Mouse (Mus musculus): Measurements from ENCODE around the gene Rgs6. TPM values are rescaled to one million over a fixed set of nuclear protein-coding genes. Genes with fewer than 3 reads are reported as not detected.

The Rgs6 gene
- total RNA-seq, 1 experiment from 2014 or later, result not detected

DNA sequence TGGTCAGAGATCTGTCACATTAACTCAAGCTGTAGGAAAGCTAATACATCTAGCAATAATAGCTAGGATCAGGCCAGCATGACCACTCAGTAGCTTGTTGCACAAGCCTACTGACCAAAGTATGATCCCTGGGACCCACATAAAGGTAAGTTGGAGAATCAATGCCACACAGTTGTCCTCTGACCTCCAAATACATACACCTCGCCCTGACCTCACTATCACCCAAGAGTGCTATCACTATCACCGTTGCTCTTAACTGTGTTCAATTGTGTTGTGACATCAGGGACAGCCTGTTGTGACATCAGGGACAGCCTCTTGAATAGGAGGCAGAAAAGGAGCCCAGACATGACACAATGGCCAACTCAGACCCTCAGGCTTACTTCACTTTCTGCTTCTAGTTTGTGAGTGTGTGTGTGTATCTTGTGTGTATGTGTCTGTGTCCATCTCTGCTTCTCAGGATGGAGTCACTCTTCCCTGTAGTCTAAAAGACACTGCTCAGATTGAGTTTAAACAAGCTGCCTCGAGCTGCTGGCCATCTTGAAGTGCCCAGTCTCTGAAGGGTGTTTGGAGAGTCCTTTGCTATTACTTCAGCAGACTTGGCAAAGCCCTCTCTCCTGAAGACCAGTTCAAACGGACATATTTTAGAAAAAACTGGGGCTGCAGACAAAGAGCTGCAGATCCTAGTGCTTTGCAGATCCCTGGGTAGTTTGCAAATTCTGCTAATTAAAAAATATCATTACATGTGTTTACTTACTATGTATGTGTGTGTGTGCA is 426.0 kb downstream of the Rgs6 start:
- no peak for ATAC-seq (replicated peaks; ENCODE audit: low read depth, poor library complexity, severe bottlenecking)

DNA sequence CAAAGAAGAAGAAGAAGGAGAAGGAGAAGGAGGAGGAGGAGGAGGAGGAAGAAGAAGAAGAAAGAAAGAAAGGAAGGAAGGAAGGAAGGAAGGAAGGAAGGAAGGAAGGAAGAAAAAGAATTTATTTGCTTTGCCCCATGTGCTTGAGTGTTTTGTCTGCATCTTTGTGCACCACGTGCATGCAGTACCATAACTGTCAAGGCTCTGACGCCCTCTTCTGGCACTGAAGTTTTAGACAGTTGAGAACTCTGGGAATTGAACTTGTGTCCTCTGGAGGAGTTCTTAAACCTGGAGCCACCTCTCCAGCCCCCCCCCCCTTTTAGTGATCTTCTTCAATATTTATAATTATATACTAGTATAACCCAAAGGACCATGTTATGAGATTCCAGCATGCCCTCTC is 426.8 kb downstream of the Rgs6 start:
- no peak for ATAC-seq (replicated peaks; ENCODE audit: low read depth, poor library complexity, severe bottlenecking)

DNA sequence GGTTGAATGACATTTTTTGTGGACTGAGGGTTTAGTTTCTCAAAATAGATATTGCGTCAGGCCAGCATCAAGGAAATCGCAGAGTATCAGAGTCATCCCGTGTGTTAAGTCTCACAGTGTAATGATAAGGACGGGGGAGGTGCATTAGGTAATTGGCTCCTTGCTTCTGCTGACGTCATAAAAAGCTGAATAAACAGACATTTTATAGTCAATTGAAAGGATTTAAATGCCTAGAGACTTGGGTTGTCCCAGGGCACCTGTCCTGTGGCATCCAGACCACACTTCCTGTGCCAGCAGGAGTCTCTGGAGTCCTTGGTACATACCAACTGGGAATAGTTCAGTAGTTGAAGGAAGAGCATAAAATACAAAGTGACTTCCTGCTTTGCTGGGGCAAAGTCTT is 427.3 kb downstream of the Rgs6 start:
- ATAC-seq (replicated peaks; ENCODE audit: low read depth, poor library complexity, severe bottlenecking), result no peak

DNA sequence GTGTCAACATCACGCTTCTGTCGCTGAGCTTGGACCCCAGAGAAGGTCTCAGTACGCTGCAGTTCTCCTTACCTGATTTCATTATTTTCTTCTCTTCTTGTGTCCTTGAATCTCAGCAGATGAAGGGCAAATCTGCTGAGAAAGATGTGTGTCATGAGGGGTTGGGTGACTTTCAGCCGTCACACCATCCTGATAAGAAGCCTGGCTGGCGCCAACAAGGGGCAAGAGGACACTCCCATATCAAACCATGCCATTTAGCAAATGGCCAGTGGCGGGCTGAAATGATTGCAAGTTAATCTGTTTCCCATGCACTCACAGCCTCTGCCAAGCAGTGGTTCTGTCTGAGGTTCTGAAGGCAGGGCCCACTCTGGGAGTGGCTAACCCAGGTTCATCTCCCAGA is 428.4 kb downstream of the Rgs6 start:
- ATAC-seq (replicated peaks; ENCODE audit: low read depth, poor library complexity, severe bottlenecking), result no peak

DNA sequence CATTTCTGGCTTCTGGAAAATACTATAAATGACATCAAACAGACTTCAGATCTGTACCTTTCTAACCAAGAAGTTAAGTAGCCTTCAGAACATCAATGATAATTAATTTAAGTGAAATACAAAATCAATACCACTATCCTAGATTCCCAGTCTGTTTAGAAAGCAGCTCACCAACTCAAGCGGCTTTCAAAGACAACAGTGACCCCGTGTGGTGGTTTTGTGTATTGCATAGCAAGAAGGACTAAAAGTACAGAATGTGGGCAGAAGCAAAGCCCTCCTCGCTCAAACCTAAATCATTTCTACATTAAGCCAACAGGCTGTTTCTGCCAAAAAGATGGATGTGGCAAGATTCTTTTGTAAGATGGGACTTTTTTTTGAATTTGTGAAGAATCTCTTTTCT is 429.9 kb downstream of the Rgs6 start:
- peak; percentile 81 for ATAC-seq (replicated peaks; ENCODE audit: low read depth, poor library complexity, severe bottlenecking)

DNA sequence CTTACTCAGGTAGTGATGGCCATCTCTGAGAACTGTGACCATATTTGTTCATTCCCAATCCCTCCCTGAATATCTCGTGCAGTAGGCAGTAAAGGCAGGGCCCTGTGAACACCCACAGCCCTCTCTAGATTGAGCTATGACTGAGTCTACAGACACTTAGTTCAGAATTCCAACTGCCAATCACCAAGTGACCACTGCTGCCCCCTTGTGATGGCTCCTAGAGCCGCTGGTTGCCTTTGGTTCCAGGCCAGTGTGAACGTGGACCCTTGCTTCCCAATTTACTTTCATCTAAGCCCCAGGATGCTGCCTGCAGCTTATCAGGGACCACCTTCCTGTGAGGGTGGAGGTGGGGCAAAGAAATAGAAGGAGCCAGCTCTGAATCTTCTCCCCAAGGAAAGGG is 438.9 kb downstream of the Rgs6 start:
- no peak; the same call in 1 of the 2 replicates for ATAC-seq (replicated peaks; ENCODE audit: low read depth, poor library complexity, severe bottlenecking)

DNA sequence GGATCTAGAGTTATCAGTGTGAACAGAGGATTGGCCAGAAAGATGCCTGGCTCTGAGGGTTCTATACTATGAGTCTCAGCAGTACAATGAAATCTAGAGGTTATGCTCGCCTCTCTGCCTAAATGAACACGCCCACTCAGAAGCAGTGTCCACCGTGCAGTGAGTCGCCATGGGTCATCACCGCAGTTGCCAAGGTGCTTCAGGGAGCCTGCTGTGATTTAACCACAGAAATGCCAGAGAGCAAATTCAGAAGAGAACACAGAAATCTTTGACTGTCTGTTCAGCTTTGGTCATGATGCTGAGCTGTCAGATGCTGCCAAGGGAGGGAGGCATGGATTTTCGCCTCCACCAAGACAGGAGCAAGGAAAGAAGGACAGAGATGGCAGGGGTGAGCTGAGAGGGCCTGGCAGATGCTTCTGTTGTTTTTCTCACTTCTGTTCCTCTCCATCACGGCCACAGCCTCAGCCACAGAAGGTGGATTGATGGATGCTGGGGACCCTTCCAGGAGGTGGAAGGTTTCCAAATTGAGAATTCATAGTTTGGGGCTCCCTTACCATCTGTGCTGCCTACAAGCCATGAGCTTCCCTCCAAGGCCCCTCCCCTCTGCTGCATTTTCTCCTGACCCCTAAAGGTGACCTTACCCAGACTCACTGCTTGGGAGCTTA is 445.2 kb downstream of the Rgs6 start:
- ATAC-seq (replicated peaks; ENCODE audit: low read depth, poor library complexity, severe bottlenecking), result no peak

DNA sequence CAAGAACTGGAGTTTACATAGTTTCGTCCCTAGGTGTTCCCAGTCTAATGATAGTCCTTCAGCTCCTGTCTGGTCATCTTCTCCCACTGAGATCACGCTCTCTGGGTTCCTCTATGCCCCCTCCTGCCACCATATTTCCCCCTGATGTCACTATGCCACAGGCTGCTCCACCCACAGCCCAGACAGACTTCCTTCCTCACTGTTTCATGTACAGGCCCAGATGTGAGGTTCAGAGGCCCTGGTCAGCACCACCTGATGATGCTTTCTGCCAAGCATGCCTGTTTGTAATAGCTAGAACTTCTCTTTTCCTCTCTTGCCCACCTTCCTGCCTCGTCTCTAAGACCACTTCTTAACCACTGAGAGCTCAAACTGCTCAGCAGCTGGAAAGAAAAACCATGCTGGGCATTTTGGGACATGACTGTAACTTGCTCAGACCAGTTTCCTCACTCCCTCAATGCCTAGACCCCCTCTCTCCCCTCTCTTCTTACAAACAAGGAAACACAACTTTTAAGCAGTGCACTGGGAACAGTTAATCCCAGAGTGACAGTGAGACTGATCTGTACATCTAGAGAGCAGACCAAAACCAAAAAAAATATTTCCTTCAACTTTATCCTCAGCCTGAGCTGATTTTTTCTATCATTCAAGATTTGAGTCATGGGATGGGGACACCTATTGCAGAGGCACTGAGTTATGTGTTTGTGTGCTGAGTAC is 446.9 kb downstream of the Rgs6 start:
- ATAC-seq (replicated peaks; ENCODE audit: low read depth, poor library complexity, severe bottlenecking), result peak; percentile 83

DNA sequence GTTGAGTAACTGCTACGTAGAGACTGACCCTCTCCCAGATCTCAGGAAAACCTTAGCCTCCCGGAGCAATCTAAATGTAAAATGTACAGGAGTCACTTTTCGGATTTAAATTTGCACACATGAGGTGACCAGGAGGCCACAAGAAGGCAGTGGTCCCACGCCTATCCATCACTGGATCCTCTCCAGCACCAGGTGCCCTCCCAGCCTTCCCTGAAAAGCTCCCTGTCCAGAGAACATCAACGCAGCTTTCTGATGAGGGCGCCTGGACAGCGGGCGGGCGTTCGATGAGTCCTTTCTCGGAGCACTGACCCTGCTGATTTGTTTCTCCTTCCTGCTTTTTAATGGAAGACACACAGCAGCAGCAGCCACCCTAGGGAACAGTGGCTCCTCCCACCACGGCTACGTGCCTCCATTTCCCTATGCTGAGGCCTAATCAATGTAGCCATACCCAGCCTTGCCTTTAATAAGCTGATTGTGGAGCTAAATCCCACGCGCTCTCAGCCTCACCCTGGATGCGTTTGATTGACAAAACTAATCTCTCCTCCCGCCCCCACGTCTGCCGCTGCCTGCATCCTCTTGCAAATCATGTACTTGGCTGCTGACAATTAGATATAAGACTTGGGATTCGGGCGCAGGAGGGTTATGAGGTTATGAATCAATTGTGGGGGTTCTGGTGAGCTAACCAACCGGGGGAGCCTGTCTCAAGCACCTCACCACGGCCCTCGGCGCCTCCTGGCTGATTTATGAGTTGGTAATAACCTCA is 449.9 kb downstream of the Rgs6 start:
- no peak for ATAC-seq (replicated peaks; ENCODE audit: low read depth, poor library complexity, severe bottlenecking)

DNA sequence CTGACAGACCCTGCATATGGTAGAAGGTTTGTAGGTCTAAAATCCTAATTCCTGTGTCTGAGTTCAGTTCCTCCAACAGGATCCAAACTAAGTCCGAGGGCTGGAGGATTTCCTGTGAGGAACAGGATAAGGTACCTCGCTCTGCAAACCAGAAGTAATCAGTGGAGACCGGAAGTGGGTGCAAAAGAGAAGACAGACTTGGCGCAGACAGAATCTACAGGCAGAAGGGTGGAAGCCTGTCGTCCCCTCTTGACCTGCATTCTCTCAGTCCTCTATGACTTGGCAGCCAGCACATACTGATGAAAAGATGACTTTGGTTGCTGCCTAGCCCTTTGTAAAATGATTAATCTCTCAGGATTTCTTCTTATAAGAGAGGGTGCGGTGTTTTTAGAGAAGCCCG is 450.7 kb downstream of the Rgs6 start:
- ATAC-seq (replicated peaks; ENCODE audit: low read depth, poor library complexity, severe bottlenecking), result no peak

DNA sequence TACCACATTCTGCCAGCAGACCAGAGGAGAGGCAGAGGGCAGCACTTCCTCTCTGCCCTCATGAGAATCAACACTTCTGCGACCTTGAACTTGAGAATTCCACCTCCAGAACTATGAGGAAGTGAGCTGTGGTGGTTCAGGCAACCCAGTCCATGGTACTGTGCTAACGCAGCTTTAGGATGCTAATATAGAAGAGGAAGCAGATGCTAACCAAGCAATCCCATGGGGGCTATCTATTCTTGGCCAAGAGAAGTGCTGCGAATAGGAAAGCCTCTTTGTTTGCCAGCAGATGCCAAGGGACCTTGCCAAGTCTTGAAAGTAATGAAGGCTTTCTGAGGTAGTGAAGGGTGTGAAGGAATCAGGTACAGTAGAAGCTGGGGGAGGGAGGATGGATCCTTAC is 451.8 kb downstream of the Rgs6 start:
- peak; percentile 65 for ATAC-seq (replicated peaks; ENCODE audit: low read depth, poor library complexity, severe bottlenecking)

DNA sequence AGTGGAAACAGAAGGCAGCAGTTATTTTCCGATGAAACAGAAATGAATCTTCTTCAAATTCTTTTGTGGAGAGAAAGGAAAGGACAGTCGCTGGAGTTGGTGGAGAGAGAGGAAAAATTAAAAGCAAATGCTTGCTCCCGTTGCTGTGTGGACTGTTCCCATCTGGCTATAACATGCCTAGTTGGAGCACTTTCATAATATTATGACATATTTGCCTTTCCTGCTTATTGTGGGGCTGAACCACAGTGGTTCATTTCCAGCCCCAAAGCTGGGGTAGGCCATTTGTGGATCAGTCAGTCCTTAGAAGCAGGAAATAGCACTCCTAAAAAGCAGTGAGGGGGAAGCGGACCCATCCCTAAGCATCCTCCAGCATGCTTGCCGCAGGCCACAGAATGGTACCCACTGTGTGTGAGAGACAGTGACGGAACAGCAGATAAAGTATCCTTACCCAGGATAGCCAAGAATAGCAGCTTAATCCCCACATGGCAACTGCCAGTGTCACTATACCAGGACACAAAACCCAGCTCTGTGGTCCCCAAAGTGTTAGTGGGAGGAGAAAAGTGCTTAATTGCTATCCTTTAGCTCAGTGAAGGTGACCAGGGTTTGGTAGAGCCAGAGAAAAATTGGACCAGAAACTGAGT is 456.0 kb downstream of the Rgs6 start:
- no peak for ATAC-seq (replicated peaks; ENCODE audit: low read depth, poor library complexity, severe bottlenecking)

DNA sequence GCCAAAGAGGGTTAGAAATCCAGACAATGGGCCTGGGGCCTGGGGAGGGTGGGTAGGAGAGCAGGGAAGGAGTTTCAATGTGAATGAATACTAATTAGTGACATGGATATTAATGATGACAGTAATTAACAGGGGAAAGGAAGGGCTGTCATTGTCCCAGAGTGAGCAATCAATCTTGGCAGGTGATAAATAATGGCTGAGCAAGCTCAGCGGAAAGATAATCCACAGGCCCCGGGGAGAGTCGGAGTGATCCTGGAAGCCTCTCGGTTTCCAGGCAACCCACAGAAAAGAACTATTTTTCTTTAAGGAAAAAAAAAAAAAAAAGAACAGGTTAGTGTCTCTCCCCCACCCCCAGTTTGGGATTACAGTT is 456.5 kb downstream of the Rgs6 start:
- ATAC-seq (replicated peaks; ENCODE audit: low read depth, poor library complexity, severe bottlenecking), result no peak

DNA sequence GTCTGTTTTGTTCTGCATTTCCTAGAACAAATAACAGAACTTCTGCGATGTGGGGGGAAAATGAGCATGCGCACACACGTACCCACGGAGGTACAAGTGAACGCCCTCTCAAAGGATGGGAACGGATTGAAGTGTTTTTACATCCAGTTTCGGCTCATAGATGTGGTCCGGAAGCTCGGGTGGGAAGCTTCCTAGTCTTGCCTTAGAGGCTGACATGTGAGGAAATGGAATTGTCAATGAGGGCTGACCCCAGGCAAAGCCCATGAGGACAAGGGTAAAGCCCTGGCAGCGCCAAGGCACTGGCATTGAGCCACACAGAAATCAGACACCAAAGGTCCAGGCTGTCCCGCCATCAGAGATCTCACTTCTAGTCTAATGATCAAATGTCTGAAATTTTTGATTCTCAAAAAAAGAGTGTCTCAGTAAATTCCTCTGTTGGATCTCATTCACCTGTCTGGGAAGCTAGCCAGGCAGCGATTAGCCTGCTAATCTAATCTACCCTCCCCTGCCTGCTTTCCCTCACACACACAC is 457.0 kb downstream of the Rgs6 start:
- no peak for ATAC-seq (replicated peaks; ENCODE audit: low read depth, poor library complexity, severe bottlenecking)

DNA sequence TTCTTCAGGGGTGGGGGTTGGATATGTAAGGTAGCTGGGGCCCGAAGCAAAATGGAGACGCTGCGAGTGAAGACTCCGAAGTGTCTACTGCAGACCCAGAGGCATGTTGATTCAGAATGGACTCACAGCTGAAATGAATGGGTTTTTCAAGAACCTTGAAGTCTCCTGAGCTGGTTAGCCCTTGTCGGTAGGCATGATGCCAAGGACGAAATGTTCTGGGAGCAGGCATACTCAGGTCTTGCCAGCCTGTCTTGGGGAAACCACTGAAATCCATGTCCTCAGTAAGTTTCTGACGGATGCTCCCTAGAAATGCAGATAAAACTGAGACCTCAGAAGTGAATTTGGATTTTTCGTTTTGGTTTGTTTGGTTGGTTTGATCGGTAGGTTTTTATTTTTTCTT is 458.6 kb downstream of the Rgs6 start:
- no peak for ATAC-seq (replicated peaks; ENCODE audit: low read depth, poor library complexity, severe bottlenecking)

DNA sequence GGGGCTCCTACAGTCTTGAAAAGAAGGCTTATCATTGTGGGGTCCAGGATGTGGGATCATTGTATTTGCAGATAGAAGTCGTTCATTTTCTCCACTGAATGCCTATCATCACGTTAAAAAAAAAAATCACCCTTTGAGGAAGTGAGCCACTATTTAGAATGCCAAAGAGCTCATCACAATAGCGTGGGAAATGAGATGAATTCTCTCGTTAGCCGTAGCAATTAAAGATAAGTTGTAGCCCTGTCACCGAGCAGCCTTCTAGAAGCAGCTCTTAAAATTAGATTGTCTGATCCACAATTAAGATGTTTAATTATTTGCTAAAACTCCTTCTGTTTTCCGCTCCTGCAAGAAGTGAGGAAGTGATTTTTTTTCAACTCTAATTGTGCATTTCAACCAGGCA is 459.6 kb downstream of the Rgs6 start:
- no peak for ATAC-seq (replicated peaks; ENCODE audit: low read depth, poor library complexity, severe bottlenecking)

DNA sequence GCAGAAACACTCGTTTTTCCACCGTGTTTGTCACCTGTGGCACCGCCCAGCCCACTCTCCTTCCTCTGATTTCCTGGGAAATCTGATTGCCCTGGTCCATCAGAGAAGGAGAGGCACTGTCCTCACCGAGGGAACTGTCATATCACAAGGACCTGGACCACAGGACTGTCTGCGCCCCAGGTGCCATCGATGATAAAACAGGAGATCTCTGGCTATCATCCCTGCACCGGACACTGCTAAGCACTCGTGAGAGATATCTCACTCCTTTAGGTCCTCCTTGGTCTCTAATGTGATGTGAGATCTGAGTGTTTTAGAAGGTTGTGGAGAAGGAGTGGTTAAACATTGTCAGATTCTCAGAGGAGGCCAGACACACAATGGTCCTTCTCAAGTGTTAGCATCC is 462.4 kb downstream of the Rgs6 start:
- no peak for ATAC-seq (replicated peaks; ENCODE audit: low read depth, poor library complexity, severe bottlenecking)

DNA sequence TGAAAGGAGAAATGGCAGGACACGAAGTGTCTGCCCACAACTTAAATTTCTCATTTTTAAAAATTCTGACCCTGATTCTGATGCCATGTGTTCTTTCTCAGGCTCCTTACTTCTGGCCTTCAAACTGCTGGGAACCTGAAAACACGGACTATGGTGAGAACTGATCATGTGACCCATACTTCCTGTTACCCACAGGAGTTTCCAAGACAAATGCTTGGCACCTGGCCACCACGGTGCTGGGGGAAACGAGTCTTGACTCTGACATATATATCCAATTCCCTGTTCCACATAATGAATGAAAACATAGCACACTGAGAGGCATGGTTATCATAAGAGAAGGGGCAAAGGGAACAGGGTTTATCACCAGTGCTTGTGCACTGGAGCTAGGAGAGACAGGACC is 464.3 kb downstream of the Rgs6 start:
- no peak for ATAC-seq (replicated peaks; ENCODE audit: low read depth, poor library complexity, severe bottlenecking)

DNA sequence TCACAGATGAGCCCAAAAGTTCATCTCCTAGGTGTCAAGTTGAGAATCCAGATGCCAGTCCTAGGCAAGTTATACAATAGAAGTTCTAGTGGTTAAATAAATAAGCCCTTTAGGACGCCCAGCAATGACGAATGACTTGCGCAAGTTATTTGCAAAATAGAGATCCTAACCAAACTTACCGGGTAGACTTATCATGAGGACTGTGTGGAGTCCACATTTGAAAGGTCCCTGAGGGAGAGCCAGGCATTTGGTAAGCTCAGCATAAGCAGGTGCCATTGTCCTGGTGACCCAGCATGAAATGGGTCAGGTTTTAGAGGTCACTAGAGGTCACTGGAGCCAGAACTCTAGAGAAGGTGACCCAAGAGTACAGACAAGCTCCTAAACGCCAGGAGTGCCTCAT is 467.6 kb downstream of the Rgs6 start:
- ATAC-seq (replicated peaks; ENCODE audit: low read depth, poor library complexity, severe bottlenecking), result no peak

DNA sequence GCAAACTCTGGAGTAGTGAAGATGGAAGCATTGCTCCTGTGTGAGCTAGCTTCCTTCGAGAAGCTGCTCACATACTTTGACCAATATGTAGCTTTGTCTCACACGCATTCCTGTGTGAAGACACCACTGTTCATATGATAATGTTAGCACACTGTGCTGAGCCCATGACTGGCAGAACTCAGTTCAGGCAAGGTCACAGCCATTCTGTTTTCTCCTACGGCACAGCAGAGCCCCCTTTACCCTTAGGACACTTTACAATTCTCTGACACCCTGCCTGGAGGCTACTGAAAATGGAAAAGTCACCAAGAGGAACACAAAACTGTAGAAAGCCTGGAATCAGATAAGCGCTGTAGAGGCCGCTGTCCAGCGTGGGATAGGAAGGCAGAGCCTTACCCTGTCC is 478.3 kb downstream of the Rgs6 start:
- ATAC-seq (replicated peaks; ENCODE audit: low read depth, poor library complexity, severe bottlenecking), result no peak
